Mouse (Mus musculus) large intestine, adult 2 months (tissue): ENCODE measurements around the gene Sema6d. TPM values are rescaled to one million over a fixed set of nuclear protein-coding genes. Genes with fewer than 3 reads are reported as not detected.
"Not testable (repeated sequence)": the region's sequence is repeated elsewhere in the genome, so short reads cannot be mapped to it uniquely, and the experiment has no call there.

Source experiments
- DNase-seq: peaks from one replicate; pipeline ENCODE4 v3.0.0-alpha.2; 2012; ENCODE audit warnings: low read depth, low spot score
- WGBS: fragments of 180-500 bp; shearing (Covaris S2); methylation state at CpG from one replicate; pipeline ENCODE4 v1.1.7; 2018; 5-methylcytosine and 5-hydroxymethylcytosine counted together
- polyA plus RNA-seq: library from polyadenylated mRNA; depleted of rRNA; stranded (reverse); fragments of >200 nt; gene quantifications from 2 replicates; pipeline ENCODE4 v1.2.3, GENCODE M21; 2012

Sema6d gene
- polyA plus RNA-seq, 1 experiment, result 11.3 TPM

GRCm38 (mm10) chr2:124271156-124271555 is 181.4 kb downstream of the Sema6d start:
- 72% methylated on average over 6 of the region's 6 CpGs for WGBS
- no peak for DNase-seq

GRCm38 (mm10) chr2:124277492-124277891 is 187.7 kb downstream of the Sema6d start:
- 79% methylated on average over 1 of the region's 1 CpGs for WGBS

DNA sequence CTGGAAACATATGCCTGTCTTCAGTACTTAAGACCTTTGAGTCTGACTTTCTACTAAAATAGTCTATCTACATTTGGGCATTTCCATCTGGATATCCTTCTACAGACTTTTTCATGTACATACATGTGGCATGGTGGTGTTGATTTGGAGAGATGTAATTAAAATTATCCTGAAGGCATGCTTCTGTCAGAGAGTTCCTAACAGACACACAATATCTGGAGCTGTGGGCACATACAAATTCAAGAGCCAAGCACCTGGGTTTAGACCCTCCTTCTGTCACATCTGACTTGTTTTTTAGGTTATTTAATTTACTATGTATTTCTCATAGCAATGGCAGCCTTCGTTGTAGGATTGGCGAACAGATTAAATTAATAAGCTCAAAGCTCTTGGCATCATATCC is 195.3 kb downstream of the Sema6d start:
- WGBS, result 92% methylated on average over 2 of the region's 2 CpGs
- no peak for DNase-seq

More at GRCm38 (mm10) chr2:124277492-124277891, 187.7 kb downstream of the Sema6d start:
- no peak for DNase-seq

DNA sequence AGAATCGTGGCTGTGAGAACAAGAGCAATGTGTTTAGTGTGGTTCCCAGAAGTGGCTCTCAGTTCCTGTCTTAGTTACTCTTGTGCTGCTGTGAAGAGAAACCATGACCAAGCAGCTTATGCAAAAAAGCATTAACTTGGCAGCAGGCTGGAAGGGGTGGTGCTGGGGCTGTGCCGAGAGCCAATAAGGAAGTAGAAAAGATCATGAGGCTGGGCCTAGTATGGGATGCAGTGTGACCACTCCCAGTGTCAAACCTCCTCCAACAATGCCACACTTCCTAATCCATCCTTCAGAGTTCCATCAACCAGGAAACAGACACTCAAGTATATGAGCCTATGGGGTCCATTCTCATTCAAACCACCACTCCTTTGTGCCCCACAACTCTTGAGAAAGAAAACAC is 199.6 kb downstream of the Sema6d start:
- no peak for DNase-seq
- 52% methylated on average over 2 of the region's 2 CpGs for WGBS

DNA sequence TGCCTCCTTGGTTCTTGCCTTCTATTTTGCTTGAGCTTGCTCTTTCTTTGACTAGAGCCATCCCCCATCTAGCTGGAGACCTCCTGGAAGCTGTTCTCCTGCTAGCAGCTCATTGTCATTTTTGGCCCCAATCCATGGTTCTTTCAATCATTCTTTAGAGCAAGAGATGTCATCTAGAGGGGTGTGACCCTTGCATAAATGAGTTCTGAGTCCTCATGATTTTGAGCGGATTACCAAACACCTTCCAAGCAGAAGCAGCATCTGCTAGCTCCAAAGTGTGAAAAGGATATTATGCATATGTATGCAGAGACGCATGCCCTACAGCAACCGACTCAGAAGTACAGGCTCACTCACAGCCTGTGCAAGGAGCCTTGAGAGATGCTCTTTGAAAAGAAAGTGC is 201.4 kb downstream of the Sema6d start:
- WGBS, result 88% methylated on average over 3 of the region's 3 CpGs

GRCm38 (mm10) chr2:124293601-124294000 is 203.8 kb downstream of the Sema6d start:
- no peak for DNase-seq
- 89% methylated on average over 2 of the region's 2 CpGs for WGBS

More for the DNA sequence above, 201.4 kb downstream of the Sema6d start:
- no peak for DNase-seq

GRCm38 (mm10) chr2:124298351-124298750 is 208.6 kb downstream of the Sema6d start:
- 56% methylated on average over 5 of the region's 5 CpGs for WGBS
- no peak for DNase-seq

DNA sequence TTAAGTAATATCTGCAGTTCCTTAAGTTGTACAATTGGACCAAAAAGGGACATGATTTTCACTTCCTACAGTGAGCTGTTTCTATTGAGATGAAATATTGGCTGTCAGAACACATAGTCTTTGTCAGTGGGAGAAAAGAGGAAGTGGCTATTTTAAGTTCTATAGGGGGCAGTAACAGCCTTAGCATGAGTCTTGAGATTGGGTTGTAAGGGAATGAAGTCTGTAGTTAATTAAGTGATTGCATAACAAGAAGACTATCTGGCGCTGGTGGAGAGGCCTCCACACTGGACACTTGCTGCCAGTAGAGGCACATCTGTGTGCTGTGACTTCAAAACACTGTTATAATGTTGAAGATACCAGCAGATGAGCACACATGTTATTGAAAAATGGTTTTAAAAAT is 209.1 kb downstream of the Sema6d start:
- DNase-seq, result no peak
- WGBS, result 30% methylated on average over 1 of the region's 1 CpGs

- 63% methylated on average over 2 of the region's 2 CpGs for WGBS
Measured at GRCm38 (mm10) chr2:124308605-124309004, 218.8 kb downstream of the Sema6d start.

GRCm38 (mm10) chr2:124309361-124310128 is 219.8 kb downstream of the Sema6d start:
- no peak for DNase-seq
- WGBS, result 78% methylated on average over 6 of the region's 6 CpGs

More at GRCm38 (mm10) chr2:124308605-124309004, 218.8 kb downstream of the Sema6d start:
- no peak for DNase-seq

DNA sequence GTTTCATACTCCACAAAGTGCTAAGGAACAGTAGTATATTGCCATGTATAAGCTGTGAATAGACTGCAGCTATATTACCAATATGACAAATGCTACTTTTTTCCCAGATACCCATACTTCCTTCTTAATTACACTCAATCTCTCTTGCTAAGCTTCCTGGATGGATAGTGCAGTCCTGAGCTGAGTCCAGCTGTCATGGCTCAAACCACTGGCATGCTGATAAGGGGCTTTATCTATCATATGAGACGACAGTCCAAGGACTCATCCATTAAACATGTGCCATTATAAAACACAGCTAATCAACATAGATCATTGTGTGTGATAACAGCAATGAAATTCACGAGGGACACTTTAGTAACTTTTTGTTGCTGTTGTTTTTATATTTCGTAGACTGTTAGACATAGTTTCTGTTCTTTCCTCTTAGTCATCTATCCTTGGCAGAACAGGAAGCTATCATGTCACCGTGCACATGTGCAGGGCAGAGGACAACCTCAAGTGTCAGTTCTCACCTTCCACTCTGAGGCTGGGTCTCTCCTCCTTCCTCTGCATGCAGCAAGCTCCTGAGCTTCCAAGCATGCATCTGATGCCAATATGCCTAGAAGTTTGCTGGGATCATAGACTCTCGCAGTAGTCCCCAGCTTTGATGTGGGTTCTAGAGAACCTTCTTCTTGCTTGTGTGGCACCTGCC is 232.9 kb downstream of the Sema6d start:
- DNase-seq, result no peak
- WGBS, result 64% methylated on average over 5 of the region's 5 CpGs

- DNase-seq, result no peak
- 68% methylated on average over 6 of the region's 6 CpGs for WGBS
Measured at GRCm38 (mm10) chr2:124324107-124324724, 234.4 kb downstream of the Sema6d start.

DNA sequence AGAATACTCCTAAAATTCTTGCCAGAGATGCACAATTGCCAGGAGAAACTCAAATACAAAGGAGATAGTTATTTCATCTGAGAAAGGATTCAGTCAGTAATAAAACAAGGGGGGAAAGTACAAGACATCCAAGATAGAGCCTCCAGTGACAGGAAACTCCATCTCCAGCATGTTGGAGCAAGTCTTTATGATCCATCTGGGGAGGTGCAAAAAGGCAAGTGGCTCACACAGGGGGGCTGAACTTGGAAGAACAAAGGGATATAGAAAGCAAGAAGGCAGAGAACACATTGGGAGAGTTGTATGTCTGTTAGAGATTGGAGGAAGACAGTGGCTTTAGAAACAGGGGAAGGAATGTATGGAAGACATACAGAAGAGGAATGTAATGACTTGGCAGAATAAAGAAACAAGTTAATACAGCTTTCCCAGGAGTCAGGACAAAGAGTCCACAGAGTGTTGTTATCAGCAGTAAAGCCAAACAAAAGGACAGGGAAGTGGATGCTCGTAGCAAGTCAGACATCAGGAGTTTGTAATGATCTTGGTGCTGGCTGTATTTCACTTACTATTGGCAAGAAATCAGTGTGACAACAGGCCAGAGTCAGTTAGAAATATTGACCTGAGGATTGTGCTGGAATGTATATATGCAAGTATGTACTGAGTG is 239.8 kb downstream of the Sema6d start:
- no peak for DNase-seq
- 28% methylated on average over 1 of the region's 1 CpGs for WGBS

- WGBS, result 76% methylated on average over 5 of the region's 5 CpGs
Measured at GRCm38 (mm10) chr2:124332890-124333289, 243.1 kb downstream of the Sema6d start.

DNA sequence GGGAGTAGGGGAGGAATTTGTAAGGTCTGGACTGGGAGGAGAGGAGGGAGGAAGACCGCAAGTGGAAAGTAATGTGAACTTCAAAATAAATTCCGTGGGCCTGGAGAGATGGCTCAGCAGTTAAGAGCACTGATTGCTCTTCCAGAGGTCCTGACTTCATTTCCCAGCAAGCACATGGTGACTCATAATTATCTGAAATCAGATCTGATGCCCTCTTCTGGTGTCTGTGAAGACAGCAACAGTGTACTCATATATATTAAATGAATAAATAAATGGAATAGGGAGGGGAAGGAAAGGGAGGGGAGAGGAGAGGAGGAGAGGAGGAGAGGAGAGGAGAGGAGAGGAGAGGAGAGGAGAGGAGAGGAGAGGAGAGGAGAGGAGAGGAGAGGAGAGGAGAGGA is 244.9 kb downstream of the Sema6d start:
- 66% methylated on average over 2 of the region's 2 CpGs for WGBS
- DNase-seq, result not testable (repeated sequence)

More at GRCm38 (mm10) chr2:124332890-124333289, 243.1 kb downstream of the Sema6d start:
- no peak for DNase-seq

- WGBS, result 78% methylated on average over 6 of the region's 6 CpGs
- no peak for DNase-seq
Measured at GRCm38 (mm10) chr2:124338296-124338695, 248.5 kb downstream of the Sema6d start.

DNA sequence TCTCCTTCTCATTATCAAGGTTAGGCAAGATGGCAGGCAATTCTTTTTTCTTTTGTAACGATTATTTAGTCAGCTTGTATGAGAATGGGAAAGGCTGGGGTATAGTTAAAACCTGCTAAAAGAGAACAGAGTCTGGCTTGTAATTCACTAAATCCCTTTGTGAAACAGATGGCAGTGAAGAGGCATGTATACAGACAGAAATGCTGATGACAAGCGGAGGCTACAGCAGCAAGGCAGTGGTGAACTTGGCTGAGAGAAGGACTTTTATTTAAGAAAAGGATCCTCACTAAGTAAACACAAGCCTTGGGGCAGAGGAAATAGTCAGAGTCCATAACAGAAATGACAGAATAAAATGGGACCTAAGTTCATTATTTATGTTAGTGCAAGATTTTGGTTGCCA is 264.4 kb downstream of the Sema6d start:
- no peak for DNase-seq
- whole genome bisulfite sequencing, result 72% methylated on average over 2 of the region's 2 CpGs

DNA sequence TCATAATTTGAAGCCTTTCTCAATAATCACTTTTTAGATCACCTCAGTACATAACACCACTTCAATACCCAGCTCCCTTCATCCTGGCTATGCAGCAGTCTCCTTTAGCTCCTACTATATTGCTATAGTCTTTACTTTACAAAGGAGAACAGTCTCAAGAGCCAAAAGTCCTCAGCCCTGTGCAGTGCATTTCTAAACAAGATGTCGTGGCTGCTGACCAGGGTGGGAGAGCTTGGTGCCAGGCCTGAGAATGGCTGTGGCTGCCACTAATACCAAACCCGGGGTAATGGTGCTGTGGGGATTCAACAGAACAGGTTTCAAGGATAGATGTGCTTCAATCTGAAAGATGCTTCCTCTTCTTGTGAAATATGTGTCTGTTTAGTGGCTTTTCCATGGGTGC is 264.9 kb downstream of the Sema6d start:
- DNase-seq, result no peak
- 79% methylated on average over 2 of the region's 2 CpGs for WGBS

- 59% methylated on average over 1 of the region's 1 CpGs for WGBS
- no peak for DNase-seq
Measured at GRCm38 (mm10) chr2:124369291-124369690, 279.5 kb downstream of the Sema6d start.

GRCm38 (mm10) chr2:124369991-124370390 is 280.2 kb downstream of the Sema6d start:
- WGBS, result 63% methylated on average over 2 of the region's 2 CpGs
- DNase-seq, result no peak
